Mouse (Mus musculus) embryo, embryonic 11.5 days (tissue): ENCODE results near the gene Tmcc1.
"Not testable (repeated sequence)": the region's sequence is repeated elsewhere in the genome, so short reads cannot be mapped to it uniquely, and the experiment has no call there.

Source experiments
- DNase-seq: peaks from one replicate; pipeline ENCODE4 v3.0.0-alpha.2; 2012; ENCODE audit warnings: low read depth, low spot score

The Tmcc1 gene

DNA sequence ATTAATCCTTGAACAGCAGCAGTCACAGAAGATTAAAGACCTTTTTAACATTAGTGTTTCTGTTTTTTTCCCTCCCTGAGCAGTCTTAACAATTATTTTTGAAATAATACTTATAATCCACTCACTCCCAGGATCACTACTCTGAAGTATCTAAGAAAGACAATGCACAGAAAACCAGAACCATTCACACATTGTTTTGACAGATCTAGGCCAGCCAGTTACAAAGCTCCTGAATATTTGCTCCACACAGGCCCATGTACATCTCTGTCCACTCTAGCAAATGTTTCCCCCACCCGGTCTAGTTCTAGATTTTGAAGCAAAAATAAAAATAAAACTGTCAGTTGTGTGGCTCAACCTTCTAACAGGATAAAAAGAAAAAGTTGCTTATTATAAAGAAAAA, 45.9 kb downstream of the Tmcc1 start:
- no peak for DNase-seq

- no peak for DNase-seq
These were observed 51.6 kb downstream of the Tmcc1 start for GRCm38 (mm10) chr6:116141696-116142095.

DNA sequence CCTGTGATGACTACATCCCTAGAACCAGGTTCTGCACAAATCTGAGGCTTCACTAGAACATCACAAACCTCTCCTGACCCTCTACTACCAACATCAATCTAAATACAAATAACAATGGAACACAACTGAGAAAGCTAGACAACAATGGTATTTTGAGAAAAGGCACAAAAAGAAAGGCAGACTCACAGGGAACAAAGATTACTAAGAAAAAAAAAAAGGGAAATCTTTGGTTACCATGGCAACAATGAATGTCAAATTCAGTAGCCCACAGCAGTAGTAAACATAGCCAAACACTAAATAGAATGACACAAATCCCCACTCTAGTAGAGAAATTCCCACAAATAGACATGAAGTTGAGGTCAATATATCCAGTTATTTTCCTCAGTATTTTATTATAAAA, 52.5 kb downstream of the Tmcc1 start:
- DNase-seq = no peak

GRCm38 (mm10) chr6:116139143-116139856, 54.0 kb downstream of the Tmcc1 start:
- DNase-seq = no peak

GRCm38 (mm10) chr6:116135971-116136632, 57.2 kb downstream of the Tmcc1 start:
- no peak for DNase-seq

- no peak for DNase-seq
These were observed 59.5 kb downstream of the Tmcc1 start for GRCm38 (mm10) chr6:116133756-116134155.

DNA sequence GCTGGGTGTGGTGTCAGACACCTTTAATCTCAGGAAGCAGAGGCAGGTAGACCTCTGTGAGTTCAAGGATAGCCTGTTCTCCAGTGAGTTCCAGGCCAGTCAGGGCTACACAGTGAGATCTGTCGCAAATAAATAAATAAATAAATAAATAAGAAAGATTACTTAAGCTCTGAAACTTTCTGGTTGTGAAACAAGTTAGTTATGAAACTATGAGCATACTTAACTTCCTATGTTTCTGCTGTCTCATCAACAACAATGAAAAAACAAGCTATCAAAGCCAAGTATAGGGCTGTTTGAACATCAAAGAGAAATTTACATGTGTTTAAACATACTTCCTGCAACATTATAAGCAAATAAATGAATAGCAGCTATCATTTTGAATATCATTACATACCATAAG, 61.5 kb downstream of the Tmcc1 start:
- no peak for DNase-seq

- peak; percentile 5 for DNase-seq
These were observed 64.6 kb downstream of the Tmcc1 start for GRCm38 (mm10) chr6:116128710-116129109.

- no peak for DNase-seq
These were observed 65.3 kb downstream of the Tmcc1 start for GRCm38 (mm10) chr6:116127918-116128443.

- no peak for DNase-seq
These were observed 66.7 kb downstream of the Tmcc1 start for GRCm38 (mm10) chr6:116126577-116126976.

DNA sequence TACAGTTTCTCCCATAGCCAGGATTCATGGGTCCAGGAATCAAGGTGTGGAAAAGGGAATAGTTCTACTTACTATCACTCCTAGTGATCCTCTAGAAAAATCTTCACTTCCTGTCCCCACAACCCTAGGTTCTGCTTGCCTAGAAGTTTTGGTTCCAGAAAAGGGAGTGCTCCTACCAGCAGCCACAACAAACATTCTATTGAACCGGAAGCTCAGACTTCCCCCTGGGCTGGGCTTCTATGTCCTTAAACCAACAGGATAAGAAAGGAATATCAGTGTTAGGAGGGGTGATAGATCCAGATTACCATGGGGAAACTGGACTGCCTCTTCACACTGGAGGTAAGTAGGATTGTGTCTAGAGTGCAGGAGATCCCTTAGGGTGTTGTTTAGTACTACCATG, 70.4 kb downstream of the Tmcc1 start:
- no peak for DNase-seq

- DNase-seq = no peak
These were observed 73.6 kb downstream of the Tmcc1 start for GRCm38 (mm10) chr6:116119669-116120068.

- DNase-seq = not testable (repeated sequence)
These were observed 76.7 kb downstream of the Tmcc1 start for GRCm38 (mm10) chr6:116116634-116117033.

DNA sequence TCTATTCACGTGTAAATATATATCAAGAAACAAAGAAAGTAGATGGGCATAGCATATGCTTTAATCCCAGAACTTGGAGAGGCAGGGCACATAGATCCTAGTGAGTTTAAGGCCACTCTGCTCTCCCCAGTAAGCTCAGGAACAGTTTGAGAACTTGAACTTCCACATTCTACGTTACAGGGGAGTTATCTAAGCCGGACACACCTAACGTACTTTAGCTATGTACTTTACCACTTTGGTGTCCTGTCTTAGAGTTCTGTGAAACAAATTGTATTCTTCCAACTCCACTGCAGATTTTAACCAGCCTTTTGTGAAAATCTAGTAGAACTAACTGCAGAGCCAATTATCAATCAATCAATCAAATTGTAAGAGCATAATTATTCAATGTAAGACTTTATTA, 82.7 kb downstream of the Tmcc1 start:
- DNase-seq = no peak

DNA sequence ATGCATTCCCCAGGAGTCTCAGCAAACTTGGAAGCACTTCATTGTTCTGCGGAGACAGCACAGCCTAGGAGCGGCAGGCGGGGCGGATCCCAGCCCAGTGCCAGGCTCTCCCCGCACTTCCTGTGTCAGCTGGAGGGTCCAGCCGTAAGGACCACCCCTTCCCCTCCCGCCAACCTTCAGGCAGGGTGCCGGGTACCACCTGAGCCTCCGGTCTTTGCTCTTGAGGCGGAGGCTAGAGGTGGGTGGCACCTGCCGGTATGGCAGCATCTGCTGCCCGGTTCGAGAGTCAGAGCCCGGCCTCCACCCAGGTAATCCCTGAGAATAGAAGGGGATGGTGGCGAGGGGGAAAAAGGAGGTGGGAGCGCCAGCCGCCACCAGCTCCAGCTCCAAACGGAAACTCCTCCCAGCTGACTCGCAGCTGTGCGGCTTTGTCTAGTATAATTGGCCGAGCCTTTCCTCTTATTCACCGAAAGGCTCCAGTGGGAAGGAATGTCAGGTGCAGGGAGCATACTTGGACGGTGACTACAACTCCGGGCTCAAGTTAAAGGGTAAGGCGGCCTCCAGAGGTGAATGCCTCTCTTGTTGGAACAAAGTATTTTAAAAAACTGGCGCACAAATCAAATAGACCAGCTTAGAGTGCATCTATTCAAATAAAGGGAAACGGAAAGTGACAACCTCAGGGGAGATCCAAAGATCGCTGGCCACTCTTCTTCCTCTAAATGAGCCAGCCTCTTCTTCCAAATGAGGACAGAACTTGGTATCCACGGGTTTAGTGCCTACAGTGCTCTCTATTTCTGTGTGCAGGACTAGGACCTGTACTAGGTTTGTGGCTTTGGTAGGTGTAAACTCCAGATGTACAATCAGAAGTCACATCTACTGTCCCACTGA, 85.6 kb downstream of the Tmcc1 start:
- peak; percentile 36 for DNase-seq

- DNase-seq = no peak
These were observed 86.3 kb downstream of the Tmcc1 start for GRCm38 (mm10) chr6:116106967-116107470.

DNA sequence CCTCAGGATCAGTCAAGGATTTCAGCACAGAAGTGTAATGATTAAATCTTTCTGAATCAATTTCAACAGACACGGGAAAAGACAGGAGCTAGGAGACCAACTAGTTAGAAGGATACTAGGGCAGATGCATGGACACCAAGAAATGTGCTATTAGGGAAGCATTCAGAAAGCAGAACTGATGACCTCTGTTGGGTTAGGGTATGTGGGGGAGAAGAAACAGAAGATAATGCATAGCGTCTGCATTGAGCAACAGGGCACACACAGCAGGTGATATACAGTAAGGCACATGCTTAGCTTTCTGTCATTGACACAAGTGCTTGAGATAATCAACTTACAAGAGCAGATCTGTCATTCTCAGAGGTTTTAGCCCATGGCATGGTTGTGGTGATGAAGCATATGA, 95.7 kb downstream of the Tmcc1 start:
- no peak for DNase-seq

DNA sequence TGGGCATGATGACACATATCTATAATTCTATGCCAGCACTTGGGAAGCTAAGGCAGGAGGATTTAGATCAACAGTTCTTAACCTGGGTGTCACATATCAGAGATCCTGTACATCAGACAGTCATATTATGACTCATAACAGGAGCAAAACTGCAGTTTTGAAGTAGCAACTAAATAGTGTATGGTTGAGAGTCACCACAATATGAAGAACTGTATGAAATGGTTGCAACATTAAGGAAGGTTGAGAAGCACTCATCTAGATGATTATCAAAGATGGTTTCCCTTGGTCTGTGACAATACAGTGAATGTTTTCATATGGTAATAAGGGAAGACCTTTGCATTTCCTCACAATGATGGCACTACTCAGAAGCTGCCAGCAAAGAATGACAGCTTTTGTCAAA, 103.9 kb downstream of the Tmcc1 start:
- DNase-seq = no peak

GRCm38 (mm10) chr6:116086036-116086435, 107.2 kb downstream of the Tmcc1 start:
- DNase-seq = no peak

DNA sequence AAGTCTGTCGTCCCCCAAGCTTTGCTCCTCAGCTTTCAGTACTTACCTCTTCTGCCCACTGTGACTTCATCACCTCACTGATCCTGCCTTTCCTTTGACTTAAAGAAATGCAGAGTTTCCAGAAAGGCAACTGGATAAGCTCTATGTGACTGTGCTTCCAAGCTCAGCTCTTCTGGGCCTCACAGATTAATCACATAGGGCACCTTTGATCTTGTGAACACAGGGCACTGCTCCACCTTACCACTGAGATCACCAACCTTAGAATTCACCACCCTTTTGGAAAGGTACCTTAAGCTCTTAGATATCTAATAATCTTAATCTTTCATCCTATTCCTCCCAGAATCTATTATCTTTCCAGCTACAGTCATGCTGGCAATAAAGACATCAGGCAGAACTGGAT, 111.0 kb downstream of the Tmcc1 start:
- DNase-seq = no peak

DNA sequence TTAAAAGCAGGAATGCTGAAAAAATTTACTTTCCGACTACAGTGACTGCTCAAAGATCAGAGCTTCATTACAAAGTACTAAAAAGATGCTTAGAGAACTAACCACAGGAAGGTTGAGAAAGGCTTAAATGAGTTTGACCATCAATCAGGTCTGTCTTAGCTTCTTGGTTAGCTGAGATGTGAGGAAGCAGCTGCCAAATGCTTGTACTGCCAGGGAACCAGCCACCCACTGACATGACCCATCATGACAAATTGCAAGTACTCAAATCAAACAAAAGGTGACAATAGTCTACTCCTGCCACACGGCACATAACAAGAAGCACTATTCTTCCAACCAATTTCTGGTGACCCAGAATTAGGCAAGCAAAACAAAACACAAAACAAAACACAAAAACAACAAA, 111.9 kb downstream of the Tmcc1 start:
- DNase-seq = no peak

DNA sequence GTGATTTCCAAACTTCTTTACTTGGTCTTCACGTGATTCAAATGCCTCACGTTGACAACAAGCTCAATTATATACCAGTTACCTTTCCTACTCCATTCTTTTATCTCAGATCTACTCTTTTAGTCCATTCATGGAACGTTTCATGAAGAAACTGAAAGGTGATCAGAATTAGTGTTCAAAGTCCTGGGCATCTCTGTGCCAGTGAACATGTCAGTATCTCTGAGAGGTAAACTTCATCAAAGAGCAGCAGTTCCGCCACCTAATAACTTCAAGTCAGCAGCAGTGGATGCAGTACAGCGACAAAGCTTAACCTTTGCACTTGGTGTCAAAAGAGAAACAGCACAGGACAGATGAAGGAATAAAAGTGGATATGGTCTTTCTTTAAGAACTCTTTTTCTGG, 112.5 kb downstream of the Tmcc1 start:
- no peak for DNase-seq
